Mouse (Mus musculus) B cell, adult (primary cell): ENCODE results near the gene Pwwp2a. TPM values are rescaled to one million over a fixed set of nuclear protein-coding genes. Genes with fewer than 3 reads are reported as not detected.

Experiments
- total RNA-seq: library from RNA; stranded (reverse); gene quantifications from 4 replicates; pipeline ENCODE4 v1.2.4, GENCODE M21; 2023; ENCODE audit not compliant: inconsistent age

The Pwwp2a gene
- 56.5 to 71.9 TPM (median 59.4 TPM) in 4 replicates for total RNA-seq

GRCm38 (mm10) chr11:43681472-43682414 lies at the start of gene Pwwp2a:
Gene Pwwp2a (plus strand): TSS chr11:43681998.

GRCm38 (mm10) chr11:43747233-43748226 lies 65.7 kb downstream of the Pwwp2a start, which contains the start of gene Ttc1:
Gene Ttc1 (minus strand): TSS chr11:43748008.

Other genes starting within 250 kb of the Pwwp2a start
- gene Slu7, start 248.3 kb upstream of the Pwwp2a start, total RNA-seq = 98.9 to 113 TPM (median 100 TPM) in 4 replicates
- not detected in 4 replicates for gene C1qtnf2, start 207.7 kb upstream of the Pwwp2a start, total RNA-seq
- gene Ccnjl, start 153.2 kb upstream of the Pwwp2a start, total RNA-seq = 0.19 TPM in 1 of 4 replicates, not detected in the others
- 0.24 TPM in 1 of 4 replicates, not detected in the others for gene 4933415A04Rik, start 95.0 kb upstream of the Pwwp2a start, total RNA-seq
- not detected in 4 replicates for gene Fabp6, start 80.5 kb upstream of the Pwwp2a start, total RNA-seq
- 35.2 to 50.6 TPM (median 44.2 TPM) in 4 replicates for gene Ttc1, start 66.0 kb downstream of the Pwwp2a start, total RNA-seq
- gene Adra1b, start 219.2 kb downstream of the Pwwp2a start, total RNA-seq = not detected in 4 replicates